Mouse (Mus musculus) layer of hippocampus, adult 9-10 months (tissue): ENCODE data around the gene Fam53b.
A peak's percentile ranks its signal among the peaks of the same experiment; 100 is the strongest.

ENCODE experiments used
- DNase-seq: peaks from one replicate; pipeline ENCODE4 v3.0.0; 2022; ENCODE audit warnings: low spot score

Fam53b gene

GRCm38 (mm10) chr7:132813416-132814088 is at the start of gene Fam53b:
Fam53b (minus strand) TSS chr7:132813886.
- DNase-seq: no peak

GRCm38 (mm10) chr7:132859042-132859958 is 45.6 kb upstream of the Fam53b start, which contains the start of gene Abraxas2:
Abraxas2 (plus strand) TSS chr7:132859225.
- peak; percentile 72 for DNase-seq

GRCm38 (mm10) chr7:132858043-132858608 is 44.4 kb upstream of the Fam53b start:
- no peak for DNase-seq

- no peak for DNase-seq
Observed at GRCm38 (mm10) chr7:132856083-132856482, 42.4 kb upstream of the Fam53b start.

- DNase-seq: no peak
Observed at GRCm38 (mm10) chr7:132853946-132854345, 40.3 kb upstream of the Fam53b start.

- no peak for DNase-seq
Observed at GRCm38 (mm10) chr7:132853361-132853760, 39.7 kb upstream of the Fam53b start.

- peak; percentile 75 for DNase-seq
Observed at GRCm38 (mm10) chr7:132852173-132852844, 38.6 kb upstream of the Fam53b start, which contains the start of gene Eef1akmt2. Eef1akmt2 (minus strand) TSS chr7:132852673.

GRCm38 (mm10) chr7:132843152-132843551 is 29.5 kb upstream of the Fam53b start:
- DNase-seq: no peak

- no peak for DNase-seq
Observed at GRCm38 (mm10) chr7:132842455-132842854, 28.8 kb upstream of the Fam53b start.

- no peak for DNase-seq
Observed at GRCm38 (mm10) chr7:132841287-132841686, 27.6 kb upstream of the Fam53b start.

GRCm38 (mm10) chr7:132830955-132831354 is 17.3 kb upstream of the Fam53b start:
- no peak for DNase-seq

- DNase-seq: no peak
Observed at GRCm38 (mm10) chr7:132824346-132825022, 10.8 kb upstream of the Fam53b start.

- no peak for DNase-seq
Observed at GRCm38 (mm10) chr7:132823832-132824231, 10.1 kb upstream of the Fam53b start.

- no peak for DNase-seq
Observed at GRCm38 (mm10) chr7:132820692-132821091, 7.0 kb upstream of the Fam53b start.

- DNase-seq: no peak
Observed at GRCm38 (mm10) chr7:132817056-132817455, 3.4 kb upstream of the Fam53b start.

GRCm38 (mm10) chr7:132816528-132816927 is 2.8 kb upstream of the Fam53b start:
- no peak for DNase-seq

GRCm38 (mm10) chr7:132815081-132815480 is 1.4 kb upstream of the Fam53b start:
- no peak for DNase-seq

- no peak for DNase-seq
Observed at GRCm38 (mm10) chr7:132814089-132814450, 384 bp upstream of the Fam53b start.

GRCm38 (mm10) chr7:132812619-132813415 is 869 bp downstream of the Fam53b start:
- no peak for DNase-seq

- DNase-seq: no peak
Observed at GRCm38 (mm10) chr7:132811716-132812618, 1.7 kb downstream of the Fam53b start.
